Mouse (Mus musculus) small intestine, adult 2 months (tissue): Measurements from ENCODE around the gene Ppp6r1.

ENCODE experiments used
- CTCF ChIP-seq: fragments of 200-500 bp; IDR thresholded peaks from 2 replicates; pipeline ENCODE4 v1.5.1; 2012; ENCODE audit warnings: low read depth, mild to moderate bottlenecking, control low read depth, inconsistent platforms, low read length, moderate library complexity, mixed read lengths; ENCODE audit not compliant: insufficient replicate concordance, insufficient read length; ENCODE audit errors: extremely low read depth
- POLR2A ChIP-seq: fragments of 200-500 bp; IDR thresholded peaks from 2 replicates; pipeline ENCODE4 v1.6.1; 2012; ENCODE audit warnings: low read depth, mild to moderate bottlenecking, control low read depth, inconsistent platforms, low read length, moderate library complexity

GRCm38 (mm10) chr7:4653780-4654179 lies 5.0 kb downstream of the Ppp6r1 start:
- TF ChIP-seq POLR2A: no peak
- TF ChIP-seq CTCF: no peak
